Mouse (Mus musculus): ENCODE data around the gene Cd40. TPM values are rescaled to one million over a fixed set of nuclear protein-coding genes. Genes with fewer than 3 reads are reported as not detected.

Cd40 gene
- polyA plus RNA-seq (2015; fragmentation: Nextera tagmentation; extraction: Ambion mirVana) = 8.5 and 10.7 TPM in 2 replicates

GRCm38 (mm10) chr2:165054888-165055852 is at the start of gene Cd40:
Gene Cd40, plus strand, starts transcription at chr2:165055627.

GRCm38 (mm10) chr2:165034131-165035057 is 21.0 kb upstream of the Cd40 start, which contains the start of gene Ncoa5:
Gene Ncoa5, minus strand, starts transcription at chr2:165034867.

GRCm38 (mm10) chr2:165090650-165091049 is 35.2 kb downstream of the Cd40 start, which contains the start of gene 1700025C18Rik:
Gene 1700025C18Rik, minus strand, starts transcription at chr2:165090750.

Other genes starting within 250 kb of the Cd40 start
- gene Zswim1, start 232.9 kb upstream of the Cd40 start, polyA plus RNA-seq (2015; fragmentation: Nextera tagmentation; extraction: Ambion mirVana) = 11.9 and 12.0 TPM in 2 replicates
- 0.36 TPM in 1 of 2 replicates, not detected in the other for gene Spata25, start 227.1 kb upstream of the Cd40 start, polyA plus RNA-seq (2015; fragmentation: Nextera tagmentation; extraction: Ambion mirVana)
- gene Ctsa, start 222.8 kb upstream of the Cd40 start, polyA plus RNA-seq (2015; fragmentation: Nextera tagmentation; extraction: Ambion mirVana) = 109 and 133 TPM in 2 replicates
- gene Neurl2, start 222.2 kb upstream of the Cd40 start, polyA plus RNA-seq (2015; fragmentation: Nextera tagmentation; extraction: Ambion mirVana) = 14.3 and 16.1 TPM in 2 replicates
- gene Pltp, start 197.9 kb upstream of the Cd40 start, polyA plus RNA-seq (2015; fragmentation: Nextera tagmentation; extraction: Ambion mirVana) = 69.8 and 90.6 TPM in 2 replicates
- 53.5 and 56.6 TPM in 2 replicates for gene Pcif1, start 176.3 kb upstream of the Cd40 start, polyA plus RNA-seq (2015; fragmentation: Nextera tagmentation; extraction: Ambion mirVana)
- gene Zfp335, start 143.9 kb upstream of the Cd40 start, polyA plus RNA-seq (2015; fragmentation: Nextera tagmentation; extraction: Ambion mirVana) = 4.9 and 5.5 TPM in 2 replicates
- gene Mmp9, start 114.8 kb upstream of the Cd40 start, polyA plus RNA-seq (2015; fragmentation: Nextera tagmentation; extraction: Ambion mirVana) = 5.5 and 10.3 TPM in 2 replicates
- 0.17 and 0.24 TPM in 2 replicates for gene Slc12a5, start 94.8 kb upstream of the Cd40 start, polyA plus RNA-seq (2015; fragmentation: Nextera tagmentation; extraction: Ambion mirVana)
- gene Ncoa5, start 20.8 kb upstream of the Cd40 start, polyA plus RNA-seq (2015; fragmentation: Nextera tagmentation; extraction: Ambion mirVana) = 22.4 and 23.2 TPM in 2 replicates
- gene 1700025C18Rik, start 35.1 kb downstream of the Cd40 start, polyA plus RNA-seq (2015; fragmentation: Nextera tagmentation; extraction: Ambion mirVana) = not detected in 2 replicates
- 0.04 TPM in 1 of 2 replicates, not detected in the other for gene Cdh22, start 179.2 kb downstream of the Cd40 start, polyA plus RNA-seq (2015; fragmentation: Nextera tagmentation; extraction: Ambion mirVana)
- 37.5 and 39.7 TPM in 2 replicates for gene Slc35c2, start 232.2 kb downstream of the Cd40 start, polyA plus RNA-seq (2015; fragmentation: Nextera tagmentation; extraction: Ambion mirVana)